Mouse (Mus musculus) thymus, adult 18-20 months (tissue): ENCODE measurements around the gene Gm29735.

ENCODE experiments used
- DNase-seq, 2 experiments: peaks; one replicate each; pipeline ENCODE4 v3.0.0; 2022; ENCODE audit warnings: mixed read lengths in 2 of 2

Gm29735 gene

DNA sequence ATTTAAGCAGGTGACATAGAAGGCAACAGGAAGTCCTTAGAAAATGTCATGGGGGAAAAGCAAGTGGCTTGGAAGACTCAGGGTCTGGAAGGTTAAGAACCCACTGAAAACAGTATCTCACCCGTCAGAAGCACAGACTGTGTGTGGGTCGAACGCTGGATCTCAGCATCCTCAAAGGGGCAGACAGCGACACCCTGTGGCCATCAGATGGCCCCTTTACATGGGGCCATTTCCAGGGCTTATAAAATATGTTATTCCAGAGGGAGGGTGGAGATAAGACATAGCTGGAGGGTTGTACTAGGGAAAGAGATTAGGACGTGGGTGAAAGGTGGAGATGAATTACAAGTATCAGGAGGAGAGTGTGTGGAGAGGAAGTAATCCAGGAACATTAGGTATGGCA is 37.3 kb downstream of the Gm29735 start:
- no peak for DNase-seq
